Mouse (Mus musculus): Measurements from ENCODE around the gene Pcsk5. TPM values are rescaled to one million over a fixed set of nuclear protein-coding genes. Genes with fewer than 3 reads are reported as not detected.

Pcsk5 gene
- total and polyA plus RNA-seq, 3 experiments = not detected

DNA sequence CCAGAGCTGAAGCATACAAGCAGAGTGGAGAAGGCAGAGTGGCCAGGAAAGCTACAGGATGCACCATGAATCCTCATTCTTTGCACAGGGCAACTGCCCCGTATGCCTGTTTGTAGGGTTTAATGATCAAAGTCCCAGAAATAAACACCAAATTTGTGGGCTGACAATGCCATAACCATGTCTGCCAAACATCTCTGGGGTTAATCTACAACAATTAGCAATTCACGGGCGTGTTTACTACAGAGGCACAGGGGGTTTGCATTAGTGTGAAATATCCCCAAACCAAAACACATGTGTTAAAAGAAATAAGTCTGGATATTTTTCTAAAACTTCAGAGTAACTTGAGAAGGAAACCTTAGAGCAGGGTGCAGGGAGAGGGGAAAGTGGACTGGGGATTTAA lies 178.1 kb downstream of the Pcsk5 start:
- in situ Hi-C loops (cut with MboI; ENCODE audit: low pct_ligation_motif_present, low pct_unique_long_range_greater_than_20kb, low sequenced_read_pairs) = no loop called here

DNA sequence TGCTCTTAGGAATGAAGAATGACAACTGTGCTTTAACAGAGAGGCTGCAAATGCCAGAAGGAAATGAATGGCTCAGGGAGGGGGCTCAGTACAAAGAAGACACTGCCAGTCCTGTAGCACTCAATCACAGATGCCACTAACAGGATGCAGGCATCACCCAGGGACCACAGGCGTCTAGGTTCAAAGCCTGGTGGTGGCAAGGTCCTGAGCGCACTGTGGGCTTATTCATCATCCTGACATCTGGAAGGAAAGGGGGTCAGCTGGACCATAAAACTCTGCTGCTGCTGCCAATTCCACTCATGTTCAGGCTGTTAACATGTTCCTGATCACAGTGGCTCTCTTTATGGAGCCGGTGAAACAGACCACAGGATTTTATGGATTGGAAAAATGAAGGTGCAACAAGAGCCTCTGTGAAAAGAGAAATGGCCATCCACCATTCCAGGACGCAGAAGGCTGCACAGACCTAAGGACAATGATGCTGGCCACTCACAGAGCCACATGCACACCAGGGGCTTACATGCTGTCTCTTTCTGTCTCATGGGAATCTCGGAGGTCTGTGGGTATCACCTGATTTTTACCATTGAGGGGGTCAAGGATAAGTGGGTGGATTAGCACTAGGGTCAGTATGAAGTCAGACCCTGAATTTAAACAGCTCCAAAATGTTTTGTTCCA lies 186.5 kb downstream of the Pcsk5 start:
- Histone ChIP-seq H3K4me2 (ENCODE audit: insufficient read depth, low read depth, poor library complexity, severe bottlenecking) (no peak overlapping the region), H3K36me3 (replicated peaks in 1 of 2; ENCODE audit: control insufficient read depth in 1 of 2, insufficient read depth in 1 of 2, low read length in 1 of 2) (no peaks in the 10 kb centered on the region), H3K4me3 (replicated peaks in 1 of 3; ENCODE audit: low read depth in 2 of 3, low read length in 2 of 3, poor library complexity in 1 of 3) (no peak overlapping the region), H3K4me1 (ENCODE audit: control insufficient read depth in 1 of 2, insufficient read depth in 2 of 2) (no peaks in the 10 kb centered on the region), H3K9ac (ENCODE audit: insufficient read depth, low read depth) (no peak overlapping the region), H3K27me3 (replicated peaks) (no peaks in the 10 kb centered on the region), H3K9me3 (replicated peaks; ENCODE audit: low read length) (no peaks in the 10 kb centered on the region), H3K79me2 (replicated peaks; ENCODE audit: control insufficient read depth, extremely low read depth, insufficient read depth, poor library complexity, severe bottlenecking) (no peaks in the 10 kb centered on the region), H3K27ac (ENCODE audit: insufficient read depth, low read depth) (no peak overlapping the region)
- TF ChIP-seq ZNF384 (IDR thresholded peaks at IDR 0.05; ENCODE audit: low read depth, low read length) = no peak
- TF ChIP-seq TBP (conservative IDR thresholded peaks at IDR 0.05; ENCODE audit: low read depth, low read length) = no peak
- no peak for TF ChIP-seq RAD21 (IDR thresholded peaks at IDR 0.05; ENCODE audit: low read depth, low read length)
- no peak for TF ChIP-seq EP300 (IDR thresholded peaks at IDR 0.05; ENCODE audit: low read length)
- TF ChIP-seq MAX (IDR thresholded peaks at IDR 0.05; ENCODE audit: low read length) = no peak
- no peak for TF ChIP-seq GABPA (IDR thresholded peaks at IDR 0.05; ENCODE audit: insufficient replicate concordance, low read depth, low read length)
- TF ChIP-seq JUN (IDR thresholded peaks at IDR 0.05; ENCODE audit: insufficient read depth, low read depth, low read length) = no peak
- no peak for TF ChIP-seq MEF2A (IDR thresholded peaks at IDR 0.05; ENCODE audit: borderline replicate concordance, low read depth, low read length)
- no peak for TF ChIP-seq MAZ (IDR thresholded peaks at IDR 0.05; ENCODE audit: low read depth, low read length)
- TF ChIP-seq USF1 (IDR thresholded peaks at IDR 0.05; ENCODE audit: low read depth, low read length) = no peak
- TF ChIP-seq ZMIZ1 (IDR thresholded peaks at IDR 0.05; ENCODE audit: low read depth, low read length) = no peak
- no peak for TF ChIP-seq NELFE (IDR thresholded peaks at IDR 0.05; ENCODE audit: low read depth, low read length)
- no peak for TF ChIP-seq ZKSCAN1 (IDR thresholded peaks at IDR 0.05; ENCODE audit: borderline replicate concordance, low read depth, low read length)
- in situ Hi-C loops (cut with MboI; ENCODE audit: low pct_ligation_motif_present, low pct_unique_long_range_greater_than_20kb, low sequenced_read_pairs) (no loop called here), dilution Hi-C loops (cut with MboI; ENCODE audit: extremely low pct_ligation_motif_present, extremely low pct_unique_long_range_greater_than_20kb, low sequenced_read_pairs) (no loop called here)
- DNase-seq (ENCODE audit: extremely low read depth) = no peak

More for the DNA sequence above, 178.1 kb downstream of the Pcsk5 start:
- no peak overlapping the region for H3K27ac ChIP-seq (ENCODE audit: insufficient read depth, low read depth)
- dilution Hi-C loops (cut with MboI; ENCODE audit: extremely low pct_ligation_motif_present, extremely low pct_unique_long_range_greater_than_20kb, low sequenced_read_pairs) = no loop called here
- no peak overlapping the region for H3K4me3 ChIP-seq (replicated peaks in 1 of 3; ENCODE audit: low read depth in 2 of 3, low read length in 2 of 3, poor library complexity in 1 of 3)
- H3K79me2 ChIP-seq (replicated peaks; ENCODE audit: control insufficient read depth, extremely low read depth, insufficient read depth, poor library complexity, severe bottlenecking) = no peaks in the 10 kb centered on the region
- no peak overlapping the region for H3K9ac ChIP-seq (ENCODE audit: insufficient read depth, low read depth)
- no peaks in the 10 kb centered on the region for H3K27me3 ChIP-seq (replicated peaks)
- no peaks in the 10 kb centered on the region for H3K36me3 ChIP-seq (replicated peaks in 1 of 2; ENCODE audit: control insufficient read depth in 1 of 2, insufficient read depth in 1 of 2, low read length in 1 of 2)
- H3K4me2 ChIP-seq (ENCODE audit: insufficient read depth, low read depth, poor library complexity, severe bottlenecking) = no peak overlapping the region
- no peak for DNase-seq (ENCODE audit: extremely low read depth)
- H3K4me1 ChIP-seq (ENCODE audit: control insufficient read depth in 1 of 2, insufficient read depth in 2 of 2) = no peaks in the 10 kb centered on the region
- TF ChIP-seq RAD21 (IDR thresholded peaks at IDR 0.05; ENCODE audit: low read depth, low read length) (no peak), ZNF384 (IDR thresholded peaks at IDR 0.05; ENCODE audit: low read depth, low read length) (no peak), MAZ (IDR thresholded peaks at IDR 0.05; ENCODE audit: low read depth, low read length) (no peak), USF2 (conservative IDR thresholded peaks at IDR 0.05; ENCODE audit: low read depth, low read length) (no peak)
- H3K9me3 ChIP-seq (replicated peaks; ENCODE audit: low read length) = no peaks in the 10 kb centered on the region
